Mouse (Mus musculus): ENCODE data around the gene Ntf5.

GRCm38 (mm10) chr7:45456721-45457203, 43.3 kb downstream of the Ntf5 start:
- no peak for TF ChIP-seq CTCF (IDR thresholded peaks at IDR 0.05; ENCODE audit: insufficient read depth, low read length)
- no peak for TF ChIP-seq POLR2A (IDR thresholded peaks at IDR 0.05; ENCODE audit: borderline replicate concordance, extremely low read depth, low read depth, low read length)
